Comparison of ENCODE assay signal across 10 mouse cellular contexts in genomic region chr16:67618817-67619216, GRCm38 (mm10). TPM values are rescaled to one million over a fixed set of nuclear protein-coding genes. Genes with fewer than 3 reads are reported as not detected.
A peak's percentile ranks its signal among the peaks of the same experiment; 100 is the strongest.
DNase-seq lines count a peak whose midpoint lies in the region; ATAC-seq lines count a peak whose summit lies in the region.
"Had no signal": no experiment of that assay in that cellular context is flagged by ENCODE, and none has a peak within 500 bp of the region (broad histone marks: within the 10 kb centered on the region; RNA-seq: fewer than 3 reads in every experiment).

No protein-coding gene starts in this region.

- peaks cover 14% of the 10 kb centered on the region; the same call in 1 of the 2 replicates for H3K4me1 ChIP-seq in embryonic facial prominence, embryonic 15.5 days
- no peaks in the 10 kb centered on the region for H3K4me1 ChIP-seq in limb, embryonic 13.5 days

- no peaks in the 10 kb centered on the region for H3K9me3 ChIP-seq in embryonic facial prominence, embryonic 15.5 days (replicated peaks)
- H3K9me3 ChIP-seq in limb, embryonic 13.5 days: 0 out of 2 replicates have a peak, but pooled peaks cover 8% of the 10 kb centered on the region

- H3K27me3 ChIP-seq in embryonic facial prominence, embryonic 15.5 days: peaks cover 12% of the 10 kb centered on the region; the same call in 1 of the 2 replicates
- peaks cover 31% of the 10 kb centered on the region for H3K27me3 ChIP-seq in limb, embryonic 13.5 days

- no peak for ATAC-seq in embryonic facial prominence, embryonic 15.5 days (ENCODE audit: insufficient number of reproducible peaks, low FRiP score, low TSS enrichment, low read depth)
- no peak for ATAC-seq in limb, embryonic 13.5 days (ENCODE audit: low FRiP score, low read depth)
- ATAC-seq in CD4-positive, CD25-positive, alpha-beta regulatory T cell, adult 4 months: no peak

- peak overlapping the region; percentile 97 for H3K4me2 ChIP-seq in embryonic facial prominence, embryonic 15.5 days (replicated peaks)
- H3K4me2 ChIP-seq in limb, embryonic 13.5 days (replicated peaks): peak overlapping the region; percentile 91

- H3K36me3 ChIP-seq in embryonic facial prominence, embryonic 15.5 days: no peaks in the 10 kb centered on the region
- H3K36me3 ChIP-seq in limb, embryonic 13.5 days: no peaks in the 10 kb centered on the region

- H3K9ac ChIP-seq in embryonic facial prominence, embryonic 15.5 days: no peak overlapping the region
- no peak overlapping the region for H3K9ac ChIP-seq in limb, embryonic 13.5 days

- DNase-seq in right cerebral cortex, postnatal 10 days (ENCODE audit: low spot score in 2 of 2): peak; percentile 47 to 48
- no peak for DNase-seq in right cerebral cortex, postnatal 14 days
- no peak for DNase-seq in urinary bladder, postnatal 10 days (ENCODE audit: low spot score)
- DNase-seq in adrenal gland, postnatal 4 days (ENCODE audit: low spot score in 2 of 2): no peak
- DNase-seq: kidney, adult 11 months; lung, adult 2 months had no signal

- H3K4me3 ChIP-seq in embryonic facial prominence, embryonic 15.5 days (replicated peaks): peak overlapping the region; percentile 71; the same call in 1 of the 2 replicates
- peak overlapping the region; percentile 74 for H3K4me3 ChIP-seq in limb, embryonic 13.5 days
- H3K4me3 ChIP-seq: erythroblast, embryonic 14.5 days had no signal

- no peak overlapping the region for H3K27ac ChIP-seq in embryonic facial prominence, embryonic 15.5 days (replicated peaks)
- H3K27ac ChIP-seq in limb, embryonic 13.5 days: no peak overlapping the region

- WGBS in embryonic facial prominence, embryonic 15.5 days: 11% methylated on average over 13 of the region's 13 CpGs
- WGBS in limb, embryonic 13.5 days: 10% methylated on average over 13 of the region's 13 CpGs

RNA-seq across cellular contexts. Expression of gene Cadm2, which starts 1.9 kb away (rescaled TPM):
- polyA plus RNA-seq in embryonic facial prominence, embryonic 15.5 days (2015; fragmentation: Nextera tagmentation; extraction: Ambion mirVana): 3.6 and 4.2 TPM in 2 replicates
- 3.2 and 3.4 TPM in 2 replicates for polyA plus RNA-seq in limb, embryonic 13.5 days (2015; fragmentation: Nextera tagmentation; extraction: Ambion mirVana)
- polyA plus RNA-seq in CD4-positive, CD25-positive, alpha-beta regulatory T cell, adult 4 months (2017; shearing (Covaris generic)): under 1 TPM in 1 of 2 experiments, not detected in 1; 0.38 TPM
- 1 to 10 TPM; 1.5 to 2.2 TPM for total RNA-seq in adrenal gland, postnatal 4 days (2021)
- polyA plus RNA-seq: erythroblast, embryonic 14.5 days had no signal

Comparison
In these comparisons a context has a peak if more than half of its experiments do, and no peak if none do; other contexts are left out.
1. DNase-seq: peak in right cerebral cortex, postnatal 10 days (2 of 2); none in right cerebral cortex, postnatal 14 days (single experiment), urinary bladder, postnatal 10 days (single experiment) and adrenal gland, postnatal 4 days (0 of 2).